Mouse (Mus musculus) heart, adult 18-20 months (tissue): Measurements from ENCODE around the gene Smg6. TPM values are rescaled to one million over a fixed set of nuclear protein-coding genes. Genes with fewer than 3 reads are reported as not detected.

Source experiments
- DNase-seq, 2 experiments: peaks; one replicate each; pipeline ENCODE4 v3.0.0; 2021 to 2022; ENCODE audit warnings: mixed read lengths in 1 of 2
- total RNA-seq, 2 experiments: library from RNA; stranded (reverse); gene quantifications; 2 replicates each; pipeline ENCODE4 v1.2.3; 2021

Gene Smg6
- total RNA-seq, 2 experiments from 2014 or later = 17.1 to 20.5 TPM

GRCm38 (mm10) chr11:75147106-75147845 is 221.7 kb downstream of the Smg6 start:
- DNase-seq = peak in 1 of 2 experiments; percentile 44

GRCm38 (mm10) chr11:75147846-75148168 is 222.2 kb downstream of the Smg6 start:
- peak in 1 of 2 experiments; percentile 66 for DNase-seq

GRCm38 (mm10) chr11:75148332-75149035 is 222.9 kb downstream of the Smg6 start:
- DNase-seq = peak; percentile 43 to 60

- DNase-seq = no peak
These were observed 224.7 kb downstream of the Smg6 start for GRCm38 (mm10) chr11:75150346-75150745.

GRCm38 (mm10) chr11:75152603-75153557 is 227.3 kb downstream of the Smg6 start:
- DNase-seq = peak; percentile 77 to 80

GRCm38 (mm10) chr11:75154053-75154585 is 228.5 kb downstream of the Smg6 start:
- DNase-seq = peak in 1 of 2 experiments; percentile 23

- peak in 1 of 2 experiments; percentile 12 for DNase-seq
These were observed 230.4 kb downstream of the Smg6 start for GRCm38 (mm10) chr11:75155985-75156384.

GRCm38 (mm10) chr11:75156416-75156815 is 230.8 kb downstream of the Smg6 start:
- peak in 1 of 2 experiments; percentile 29 for DNase-seq

- peak; percentile 51 to 66 for DNase-seq
These were observed 231.4 kb downstream of the Smg6 start for GRCm38 (mm10) chr11:75157037-75157436.

GRCm38 (mm10) chr11:75157901-75158300 is 232.3 kb downstream of the Smg6 start:
- DNase-seq = peak in 1 of 2 experiments; percentile 19

- DNase-seq = peak; percentile 45 to 50
These were observed 232.8 kb downstream of the Smg6 start for GRCm38 (mm10) chr11:75158432-75158831.

- peak; percentile 62 to 79 for DNase-seq
These were observed 233.9 kb downstream of the Smg6 start for GRCm38 (mm10) chr11:75159564-75159963.

GRCm38 (mm10) chr11:75160954-75161353 is 235.3 kb downstream of the Smg6 start:
- DNase-seq = peak in 1 of 2 experiments; percentile 16

- peak in 1 of 2 experiments; percentile 42 for DNase-seq
These were observed 235.9 kb downstream of the Smg6 start for GRCm38 (mm10) chr11:75161417-75162008.

GRCm38 (mm10) chr11:75162591-75163080 is 237.0 kb downstream of the Smg6 start:
- peak in 1 of 2 experiments; percentile 20 for DNase-seq

GRCm38 (mm10) chr11:75163379-75163778 is 237.8 kb downstream of the Smg6 start:
- DNase-seq = peak in 1 of 2 experiments; percentile 51

- peak in 1 of 2 experiments; percentile 27 for DNase-seq
These were observed 238.4 kb downstream of the Smg6 start for GRCm38 (mm10) chr11:75164051-75164450.

GRCm38 (mm10) chr11:75164750-75165149 is 239.1 kb downstream of the Smg6 start:
- DNase-seq = peak in 1 of 2 experiments; percentile 54

- peak; percentile 91 to 93 for DNase-seq
These were observed 240.0 kb downstream of the Smg6 start for GRCm38 (mm10) chr11:75165441-75166192.

- DNase-seq = peak in 1 of 2 experiments; percentile 72
These were observed 240.7 kb downstream of the Smg6 start for GRCm38 (mm10) chr11:75166193-75166842.
